Mouse (Mus musculus): ENCODE measurements around the gene Lrrc61. TPM values are rescaled to one million over a fixed set of nuclear protein-coding genes. Genes with fewer than 3 reads are reported as not detected.
A peak's percentile ranks its signal among the peaks of the same experiment; 100 is the strongest.
"Not testable (repeated sequence)": the region's sequence is repeated elsewhere in the genome, so short reads cannot be mapped to it uniquely, and the experiment has no call there.

The Lrrc61 gene
- polyA plus RNA-seq (2016; fragmentation: Nextera tagmentation; extraction: Ambion mirVana): 8.1 and 13.5 TPM in 2 replicates

DNA sequence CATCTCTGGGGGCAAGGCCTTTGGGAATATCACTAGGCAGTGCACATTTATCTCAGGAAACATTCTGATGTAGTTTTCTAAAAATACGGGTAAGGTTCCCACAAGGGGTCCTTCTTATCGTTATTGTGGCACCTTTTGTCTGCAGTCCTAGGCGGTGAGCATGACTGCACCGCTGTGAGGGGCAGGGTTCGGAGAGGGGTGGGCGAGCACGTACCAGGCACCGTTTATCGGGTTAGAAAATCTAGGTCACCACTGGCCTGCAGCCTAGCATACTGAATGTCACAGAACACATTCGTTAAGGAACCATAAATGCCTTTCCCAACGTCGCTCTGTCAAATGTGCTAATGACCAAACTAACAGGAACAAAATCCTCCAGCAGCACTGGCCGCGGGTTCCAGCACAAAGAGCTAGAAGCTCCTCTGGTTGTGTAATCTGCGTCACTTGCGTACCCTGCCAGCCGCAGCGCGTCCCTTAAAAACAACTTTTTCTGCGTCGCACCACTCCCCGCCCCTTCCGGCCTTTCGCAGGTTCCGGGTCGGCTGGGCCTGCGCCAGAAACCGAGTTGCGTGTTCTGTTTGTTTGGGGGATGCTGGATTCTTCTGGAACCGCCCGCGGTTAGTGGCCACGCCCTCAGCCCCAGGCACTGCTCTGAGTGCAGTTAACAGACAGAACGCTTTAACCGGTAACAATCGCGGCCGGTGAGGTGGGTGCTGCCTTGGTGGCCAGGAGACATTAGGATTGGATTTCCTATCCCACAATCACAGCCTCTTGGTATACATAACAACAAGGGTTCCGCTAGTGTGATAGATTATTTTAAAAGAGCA is at the start of gene Lrrc61:
Gene Lrrc61 (plus strand): TSS at position 517 of the 824 bp plus-strand sequence.
- 1% methylated on average over 39 of the region's 39 CpGs for WGBS
- Histone ChIP-seq H3K4me2 (replicated peaks) (peak within 1 kb of the TSS; percentile 71), H3K27ac (peak within 1 kb of the TSS; percentile 97), H3K9ac (peak within 1 kb of the TSS; percentile 66), H3K9me3 (no peaks in the 10 kb centered on the region), H3K4me1 (peaks cover 11% of the 10 kb centered on the region), H3K36me3 (no peaks in the 10 kb centered on the region), H3K4me3 (peak within 1 kb of the TSS; percentile 45), H3K27me3 (no peaks in the 10 kb centered on the region)
- ATAC-seq (ENCODE audit: insufficient number of reproducible peaks, insufficient read depth, low FRiP score, low TSS enrichment): peak; percentile 79

DNA sequence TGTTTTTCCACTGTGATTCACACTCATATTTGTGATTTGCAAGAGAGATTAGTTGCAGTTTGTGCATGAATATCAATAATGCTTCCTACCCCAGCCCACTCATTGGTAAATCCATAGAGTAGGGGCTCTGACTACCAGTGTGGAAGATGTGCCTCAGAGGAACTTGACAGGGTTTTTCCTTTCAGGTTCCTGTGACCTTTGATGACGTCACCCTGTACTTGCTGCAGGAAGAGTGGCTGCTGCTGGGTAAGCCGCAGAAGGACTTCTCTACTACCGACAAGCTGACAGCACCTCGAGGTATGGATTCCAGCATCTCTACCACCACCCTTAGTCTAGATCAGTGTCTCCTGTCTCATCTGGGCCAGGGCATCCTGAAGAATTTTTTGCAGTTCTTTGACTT is 46.5 kb upstream of the Lrrc61 start:
- ATAC-seq (ENCODE audit: insufficient number of reproducible peaks, insufficient read depth, low FRiP score, low TSS enrichment): no peak
- Histone ChIP-seq H3K36me3 (peaks cover 19% of the 10 kb centered on the region), H3K9me3 (no peaks in the 10 kb centered on the region), H3K4me2 (replicated peaks) (no peak overlapping the region), H3K4me1 (no peaks in the 10 kb centered on the region), H3K4me3 (no peak overlapping the region), H3K9ac (no peak overlapping the region), H3K27ac (no peak overlapping the region), H3K27me3 (no peaks in the 10 kb centered on the region)
- WGBS: 77% methylated on average over 4 of the region's 4 CpGs

DNA sequence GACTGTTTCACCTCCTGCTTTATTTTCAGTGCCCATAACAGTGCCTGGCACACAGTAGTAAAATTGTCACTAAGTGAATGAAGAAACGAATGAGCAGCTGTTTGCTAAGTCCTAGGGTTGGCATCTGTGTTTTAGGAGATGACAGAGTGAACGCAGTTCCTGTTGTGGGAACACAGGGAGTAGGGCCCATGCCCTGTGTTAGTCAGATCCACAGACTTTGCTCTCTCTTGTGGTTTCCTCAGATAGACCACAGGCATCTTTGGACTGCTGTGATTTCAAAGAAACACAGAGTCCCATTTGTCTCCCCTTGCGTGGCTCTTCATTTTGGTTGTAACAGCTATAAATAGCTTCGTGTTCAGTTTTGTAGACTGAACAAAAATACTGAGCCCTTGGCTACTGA is 44.2 kb upstream of the Lrrc61 start:
- WGBS: 76% methylated on average over 4 of the region's 4 CpGs
- H3K4me1 ChIP-seq: no peaks in the 10 kb centered on the region
- H3K4me3 ChIP-seq: no peak overlapping the region
- H3K9me3 ChIP-seq: no peaks in the 10 kb centered on the region
- H3K9ac ChIP-seq: no peak overlapping the region
- peaks cover 42% of the 10 kb centered on the region for H3K36me3 ChIP-seq
- no peak overlapping the region for H3K27ac ChIP-seq
- H3K4me2 ChIP-seq (replicated peaks): no peak overlapping the region
- no peaks in the 10 kb centered on the region for H3K27me3 ChIP-seq
- no peak for ATAC-seq (ENCODE audit: insufficient number of reproducible peaks, insufficient read depth, low FRiP score, low TSS enrichment)

DNA sequence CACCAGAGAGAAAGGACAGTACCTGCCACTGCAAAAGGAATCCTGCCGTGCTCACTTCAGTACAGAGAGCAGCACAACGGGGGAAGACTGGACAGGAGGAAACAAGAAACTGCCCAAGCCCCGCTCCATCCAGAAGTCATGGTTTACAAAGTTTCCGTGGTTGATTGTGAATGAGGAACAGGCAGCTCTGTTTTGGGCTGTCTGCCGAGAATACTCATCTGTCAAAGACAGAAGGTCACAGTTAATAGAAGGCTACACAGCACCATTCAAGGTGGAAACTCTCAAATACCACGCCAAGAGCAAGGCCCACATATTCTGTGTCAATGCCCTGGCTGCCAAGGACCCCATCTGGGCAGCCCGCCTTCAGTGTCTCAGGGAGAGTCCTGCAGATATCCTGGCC is 42.7 kb upstream of the Lrrc61 start:
- Histone ChIP-seq H3K9ac (no peak overlapping the region), H3K4me2 (replicated peaks) (no peak overlapping the region), H3K4me1 (no peaks in the 10 kb centered on the region), H3K36me3 (peaks cover 57% of the 10 kb centered on the region), H3K9me3 (no peaks in the 10 kb centered on the region), H3K4me3 (no peak overlapping the region), H3K27ac (no peak overlapping the region), H3K27me3 (no peaks in the 10 kb centered on the region)
- no peak for ATAC-seq (ENCODE audit: insufficient number of reproducible peaks, insufficient read depth, low FRiP score, low TSS enrichment)
- WGBS: 87% methylated on average over 7 of the region's 7 CpGs

DNA sequence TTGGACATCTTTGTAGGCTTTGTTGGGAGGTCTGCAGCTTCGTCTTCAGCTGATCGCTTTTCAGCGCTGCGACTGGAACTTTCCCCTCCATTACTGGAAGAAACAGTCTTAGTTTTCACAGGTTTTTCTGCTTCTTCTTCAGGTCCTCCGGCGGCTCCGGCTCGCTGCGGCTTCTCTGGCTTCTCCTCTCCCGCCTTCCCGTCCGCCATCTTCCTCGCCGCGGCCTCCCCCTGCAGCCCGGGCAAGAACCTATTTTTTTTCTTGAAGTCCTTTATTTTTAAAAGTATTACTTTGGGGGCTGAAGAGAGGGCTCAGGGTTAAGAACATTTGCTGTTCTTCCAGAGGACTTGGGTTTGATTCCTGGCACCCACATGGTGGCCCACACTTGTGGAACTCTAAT is 29.7 kb upstream of the Lrrc61 start:
- H3K27me3 ChIP-seq; H3K4me1 ChIP-seq; H3K9me3 ChIP-seq; H3K4me3 ChIP-seq; H3K9ac ChIP-seq; H3K4me2 ChIP-seq (replicated peaks); ATAC-seq (ENCODE audit: insufficient number of reproducible peaks, insufficient read depth, low FRiP score, low TSS enrichment); H3K27ac ChIP-seq: not testable (repeated sequence)
- H3K36me3 ChIP-seq: peaks cover 13% of the 10 kb centered on the region
- 96% methylated on average over 15 of the region's 16 CpGs for WGBS

DNA sequence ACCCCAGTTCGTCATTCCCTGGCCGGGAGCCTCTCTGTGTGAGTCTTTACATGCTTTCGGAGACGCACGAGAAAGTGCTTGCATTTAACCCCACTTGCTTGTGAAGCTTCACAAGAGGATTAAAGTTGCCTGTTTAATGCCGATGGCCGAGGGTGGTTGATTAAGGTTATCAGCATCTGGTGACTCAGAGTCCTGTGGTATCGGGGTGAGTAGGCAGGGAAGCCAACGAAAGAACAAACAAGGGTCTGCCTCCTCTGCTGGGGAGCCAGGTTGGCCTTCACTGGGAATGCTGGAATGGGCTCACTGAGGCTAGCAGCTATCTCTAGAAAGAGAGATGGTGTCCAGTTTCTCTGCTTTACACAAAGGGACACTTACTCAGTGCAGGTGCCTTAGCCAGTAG is 26.7 kb upstream of the Lrrc61 start:
- H3K36me3 ChIP-seq: peaks cover 28% of the 10 kb centered on the region
- no peaks in the 10 kb centered on the region for H3K27me3 ChIP-seq
- no peaks in the 10 kb centered on the region for H3K9me3 ChIP-seq
- H3K4me3 ChIP-seq: no peak overlapping the region
- ATAC-seq (ENCODE audit: insufficient number of reproducible peaks, insufficient read depth, low FRiP score, low TSS enrichment): no peak
- 86% methylated on average over 9 of the region's 9 CpGs for WGBS
- H3K4me2 ChIP-seq (replicated peaks): no peak overlapping the region
- no peak overlapping the region for H3K27ac ChIP-seq
- no peaks in the 10 kb centered on the region for H3K4me1 ChIP-seq
- no peak overlapping the region for H3K9ac ChIP-seq

DNA sequence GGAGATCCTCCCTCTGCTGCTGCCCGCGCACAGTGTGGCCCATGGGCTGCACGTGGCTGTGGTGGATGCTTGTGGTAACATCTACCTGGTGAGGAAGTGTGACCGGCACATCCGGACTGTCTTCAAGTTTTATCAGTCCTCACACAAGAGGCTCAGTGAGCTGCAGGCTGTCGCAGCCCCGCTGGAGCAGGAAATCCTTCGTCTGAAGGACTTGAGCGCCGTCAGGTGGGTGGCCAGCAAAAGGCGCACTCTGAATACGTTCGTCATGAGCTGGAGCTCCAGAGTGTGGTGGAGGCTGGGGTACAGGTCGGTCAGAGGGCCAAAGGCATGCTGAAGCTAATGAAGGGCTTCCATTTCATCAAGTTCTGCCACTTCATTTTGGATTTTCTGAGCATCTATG is 25.3 kb upstream of the Lrrc61 start:
- no peaks in the 10 kb centered on the region for H3K4me1 ChIP-seq
- H3K4me3 ChIP-seq: no peak overlapping the region
- H3K9ac ChIP-seq: no peak overlapping the region
- no peaks in the 10 kb centered on the region for H3K9me3 ChIP-seq
- H3K27ac ChIP-seq: no peak overlapping the region
- peaks cover 35% of the 10 kb centered on the region for H3K36me3 ChIP-seq
- no peaks in the 10 kb centered on the region for H3K27me3 ChIP-seq
- H3K4me2 ChIP-seq (replicated peaks): no peak overlapping the region
- 83% methylated on average over 14 of the region's 14 CpGs for WGBS
- ATAC-seq (ENCODE audit: insufficient number of reproducible peaks, insufficient read depth, low FRiP score, low TSS enrichment): no peak

DNA sequence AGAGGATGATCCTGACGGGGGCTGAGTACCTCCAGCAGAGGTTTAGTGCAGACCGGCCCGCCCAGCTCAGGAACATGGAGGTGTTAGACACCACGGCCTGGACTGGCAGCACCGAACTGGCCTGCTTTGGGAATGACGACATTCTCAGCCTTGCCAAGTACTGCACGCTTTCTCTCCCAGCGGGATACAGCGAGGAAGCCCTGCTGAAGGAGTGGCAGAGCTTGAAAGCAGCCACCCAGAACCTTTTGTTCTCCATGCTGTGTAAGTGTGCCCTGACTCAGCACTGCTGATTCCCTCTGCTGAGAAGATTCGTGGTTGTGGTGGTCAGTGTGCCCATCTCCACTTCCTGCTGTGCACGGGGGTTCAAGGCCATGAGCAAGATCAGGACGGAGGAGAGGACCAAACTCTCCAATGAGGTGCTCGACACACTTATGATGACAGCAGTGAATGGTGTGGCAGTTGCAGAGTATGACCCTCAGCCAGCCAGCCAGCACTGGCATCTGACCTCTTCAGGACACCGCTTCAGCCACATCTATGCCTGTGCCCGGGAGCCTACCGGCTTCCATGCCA is 24.6 kb upstream of the Lrrc61 start:
- no peaks in the 10 kb centered on the region for H3K4me1 ChIP-seq
- H3K9me3 ChIP-seq: no peaks in the 10 kb centered on the region
- H3K36me3 ChIP-seq: peaks cover 35% of the 10 kb centered on the region
- no peak overlapping the region for H3K9ac ChIP-seq
- no peak for ATAC-seq (ENCODE audit: insufficient number of reproducible peaks, insufficient read depth, low FRiP score, low TSS enrichment)
- H3K27ac ChIP-seq: no peak overlapping the region
- H3K4me2 ChIP-seq (replicated peaks): no peak overlapping the region
- no peaks in the 10 kb centered on the region for H3K27me3 ChIP-seq
- H3K4me3 ChIP-seq: no peak overlapping the region
- 88% methylated on average over 16 of the region's 16 CpGs for WGBS

DNA sequence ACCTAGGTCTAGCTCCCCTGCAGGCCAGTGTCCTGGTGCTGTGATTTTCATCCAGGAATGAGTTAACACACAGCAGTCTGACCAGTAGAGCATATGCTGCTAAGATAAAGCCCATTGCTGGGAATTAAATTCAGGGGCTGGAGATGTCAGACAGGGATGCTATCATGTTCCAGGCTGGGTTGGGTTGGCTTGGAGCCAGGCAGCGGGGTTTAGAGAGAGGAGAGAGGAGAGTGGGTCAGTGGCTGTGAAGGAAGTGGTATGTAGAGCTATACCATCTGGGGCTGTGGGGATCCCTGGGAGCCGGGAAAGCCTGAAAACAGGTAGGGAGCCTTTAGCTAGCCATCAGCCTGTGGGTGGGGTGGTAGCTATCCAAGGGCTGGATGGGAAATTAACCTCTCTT is 23.7 kb upstream of the Lrrc61 start:
- no peak overlapping the region for H3K27ac ChIP-seq
- H3K4me3 ChIP-seq: no peak overlapping the region
- no peak for ATAC-seq (ENCODE audit: insufficient number of reproducible peaks, insufficient read depth, low FRiP score, low TSS enrichment)
- 70% methylated on average over 2 of the region's 2 CpGs for WGBS
- H3K9ac ChIP-seq: no peak overlapping the region
- H3K4me2 ChIP-seq (replicated peaks): no peak overlapping the region
- H3K27me3 ChIP-seq: no peaks in the 10 kb centered on the region
- peaks cover 35% of the 10 kb centered on the region for H3K36me3 ChIP-seq
- no peaks in the 10 kb centered on the region for H3K4me1 ChIP-seq
- H3K9me3 ChIP-seq: no peaks in the 10 kb centered on the region

DNA sequence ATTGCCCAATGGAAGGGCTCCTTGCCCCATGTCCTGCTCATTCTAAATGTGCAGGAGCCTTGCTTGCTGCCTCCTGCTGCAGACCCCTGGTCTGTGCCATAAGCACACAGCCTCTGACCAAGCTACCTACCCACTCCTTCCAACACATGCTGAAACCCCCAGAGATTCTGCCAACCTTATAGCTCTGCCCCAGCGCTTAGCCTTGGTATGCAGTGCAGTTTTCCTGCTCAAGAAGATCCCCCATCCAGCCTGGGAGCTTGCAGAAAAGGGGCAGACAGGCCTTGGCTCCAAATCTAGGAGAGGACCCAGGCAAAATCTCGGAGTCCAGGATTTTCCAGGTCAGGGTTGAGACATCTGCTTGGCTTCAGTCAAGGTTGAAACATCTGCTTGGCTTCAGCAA is 21.1 kb upstream of the Lrrc61 start:
- 0 out of 2 replicates have a peak, but pooled peaks cover 10% of the 10 kb centered on the region for H3K4me1 ChIP-seq
- no peak overlapping the region for H3K27ac ChIP-seq
- WGBS: 82% methylated on average over 2 of the region's 2 CpGs
- H3K4me2 ChIP-seq (replicated peaks): no peak overlapping the region
- H3K9me3 ChIP-seq: no peaks in the 10 kb centered on the region
- H3K27me3 ChIP-seq: no peaks in the 10 kb centered on the region
- no peak overlapping the region for H3K4me3 ChIP-seq
- no peak for ATAC-seq (ENCODE audit: insufficient number of reproducible peaks, insufficient read depth, low FRiP score, low TSS enrichment)
- H3K36me3 ChIP-seq: peaks cover 28% of the 10 kb centered on the region
- H3K9ac ChIP-seq: no peak overlapping the region

DNA sequence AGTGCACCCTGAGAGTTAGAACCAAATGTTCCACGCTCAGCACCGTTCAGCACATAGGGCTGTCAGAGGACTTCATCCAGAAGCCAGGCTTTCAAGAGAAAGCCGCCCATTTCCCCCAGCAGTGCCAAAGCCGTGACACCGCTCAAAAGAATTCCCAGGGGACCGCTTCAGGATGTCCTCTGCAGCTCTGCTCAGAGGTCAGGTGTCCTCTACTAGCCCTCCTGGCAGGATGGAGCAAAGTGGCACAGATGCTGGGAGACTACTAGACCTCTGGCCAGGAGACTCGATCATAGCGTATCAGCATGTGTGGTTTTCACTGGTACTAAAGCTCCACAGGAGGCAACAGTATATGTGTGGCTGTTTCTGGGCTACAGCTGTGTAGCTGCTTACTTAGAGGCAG is 19.7 kb upstream of the Lrrc61 start:
- no peak for ATAC-seq (ENCODE audit: insufficient number of reproducible peaks, insufficient read depth, low FRiP score, low TSS enrichment)
- no peak overlapping the region for H3K27ac ChIP-seq
- no peak overlapping the region for H3K4me2 ChIP-seq (replicated peaks)
- H3K36me3 ChIP-seq: peaks cover 22% of the 10 kb centered on the region
- H3K27me3 ChIP-seq: no peaks in the 10 kb centered on the region
- no peaks in the 10 kb centered on the region for H3K9me3 ChIP-seq
- H3K4me1 ChIP-seq: 0 out of 2 replicates have a peak, but pooled peaks cover 10% of the 10 kb centered on the region
- WGBS: 75% methylated on average over 8 of the region's 8 CpGs
- no peak overlapping the region for H3K9ac ChIP-seq
- no peak overlapping the region for H3K4me3 ChIP-seq

DNA sequence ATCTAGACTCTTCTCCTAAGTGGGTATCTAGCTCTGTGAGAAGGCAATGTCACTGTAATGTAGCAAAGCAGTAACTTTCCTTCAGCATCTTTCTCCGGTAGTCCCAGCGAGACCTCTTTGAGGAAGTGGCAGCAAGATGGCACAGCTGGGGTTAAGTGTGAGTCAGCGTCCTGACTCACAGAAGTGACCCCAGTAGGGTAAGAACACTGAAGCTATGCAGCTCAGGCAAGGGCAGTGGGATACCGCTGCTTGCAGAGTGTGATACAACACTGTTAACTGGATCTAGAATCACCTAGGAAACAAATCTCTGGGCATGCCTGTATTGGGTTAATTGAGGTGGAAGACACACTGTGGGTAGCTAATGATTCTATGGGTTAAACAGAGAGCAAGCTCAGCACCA is 18.5 kb upstream of the Lrrc61 start:
- Histone ChIP-seq H3K27ac (no peak overlapping the region), H3K9ac (no peak overlapping the region), H3K36me3 (peaks cover 19% of the 10 kb centered on the region; the same call in 1 of the 2 replicates), H3K27me3 (no peaks in the 10 kb centered on the region), H3K4me1 (peaks cover 12% of the 10 kb centered on the region; the same call in 1 of the 2 replicates), H3K4me2 (replicated peaks) (no peak overlapping the region), H3K4me3 (no peak overlapping the region), H3K9me3 (no peaks in the 10 kb centered on the region)
- 74% methylated on average over 4 of the region's 4 CpGs for WGBS
- ATAC-seq (ENCODE audit: insufficient number of reproducible peaks, insufficient read depth, low FRiP score, low TSS enrichment): no peak

Measured in embryonic facial prominence, embryonic 12.5 days (tissue).